Mouse (Mus musculus): ENCODE measurements around the gene Slc30a7.

Slc30a7 gene

DNA sequence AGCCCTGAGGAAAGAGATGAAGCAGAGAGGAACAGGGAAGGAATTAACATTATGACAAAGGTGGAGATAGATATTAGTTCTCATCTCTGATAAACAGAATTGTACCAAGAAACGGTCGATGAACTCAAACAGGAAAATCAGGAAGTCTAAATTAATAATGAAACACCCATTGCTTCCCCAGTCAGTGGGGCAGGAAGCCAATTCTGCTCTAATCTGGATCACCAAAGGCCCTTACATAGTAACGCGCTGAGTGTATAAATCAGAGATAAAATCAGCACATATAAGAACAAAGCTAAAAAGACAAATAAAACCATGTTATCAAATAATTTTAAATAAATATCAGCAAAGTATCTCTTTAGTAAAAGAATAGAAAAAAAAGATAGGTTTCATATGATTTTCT lies 15.1 kb downstream of the Slc30a7 start:
- no peak for DNase-seq (ENCODE audit: low spot score in 2 of 2)

DNA sequence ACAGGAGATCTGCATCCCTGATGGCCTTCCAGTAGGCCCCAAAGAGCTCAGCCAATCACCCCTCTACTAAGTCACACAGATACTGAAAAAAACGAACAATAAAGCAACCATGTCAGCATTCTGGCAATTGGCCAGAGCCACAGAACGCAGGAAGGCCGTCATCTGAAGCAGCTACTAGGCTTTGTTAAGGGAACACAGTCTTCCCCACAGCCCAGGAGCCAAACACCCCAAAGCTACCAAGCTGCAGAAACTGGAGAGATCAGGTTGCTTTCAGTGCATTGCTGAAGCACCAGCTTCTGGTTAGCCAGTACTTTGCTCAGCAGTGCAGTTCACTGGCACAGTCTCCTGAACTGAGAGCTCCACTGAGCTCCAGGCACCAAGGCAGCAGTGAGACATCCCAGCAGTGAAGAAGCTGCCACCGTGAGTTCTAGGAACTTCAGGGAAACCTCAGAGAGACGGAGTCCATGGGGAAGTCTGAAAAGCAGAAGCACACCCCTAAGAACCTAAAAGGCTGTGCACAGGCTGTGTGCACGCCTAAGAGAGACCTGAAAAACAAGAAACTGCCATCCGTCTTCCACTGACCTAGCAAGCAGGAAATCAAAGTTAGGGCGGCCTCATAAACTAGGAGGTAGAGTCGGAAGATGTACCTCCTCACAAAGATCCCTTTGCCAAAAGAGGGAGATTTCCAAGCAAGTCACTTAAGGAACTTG lies 21.9 kb downstream of the Slc30a7 start:
- no peak for DNase-seq (ENCODE audit: low spot score in 2 of 2)

DNA sequence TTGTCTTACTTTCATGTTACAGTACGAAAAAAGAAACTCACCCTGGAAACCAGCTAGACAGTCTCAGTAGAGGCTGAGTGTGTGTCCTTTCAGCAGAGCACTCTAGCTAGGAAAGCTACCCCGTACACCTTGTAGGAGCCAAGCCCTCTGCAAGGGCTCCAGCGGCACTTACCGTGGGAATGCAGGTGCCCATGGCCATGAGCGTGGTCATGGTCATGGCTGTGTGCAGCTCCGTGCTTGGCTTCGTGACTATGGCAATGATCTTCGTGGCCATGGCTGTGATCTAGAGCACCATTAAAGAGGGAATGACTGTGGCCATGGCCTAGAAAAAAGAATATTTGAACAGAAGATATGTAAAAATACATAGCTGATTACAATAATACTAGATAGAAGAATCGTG lies 22.6 kb downstream of the Slc30a7 start:
- DNase-seq (ENCODE audit: low spot score in 2 of 2): no peak

DNA sequence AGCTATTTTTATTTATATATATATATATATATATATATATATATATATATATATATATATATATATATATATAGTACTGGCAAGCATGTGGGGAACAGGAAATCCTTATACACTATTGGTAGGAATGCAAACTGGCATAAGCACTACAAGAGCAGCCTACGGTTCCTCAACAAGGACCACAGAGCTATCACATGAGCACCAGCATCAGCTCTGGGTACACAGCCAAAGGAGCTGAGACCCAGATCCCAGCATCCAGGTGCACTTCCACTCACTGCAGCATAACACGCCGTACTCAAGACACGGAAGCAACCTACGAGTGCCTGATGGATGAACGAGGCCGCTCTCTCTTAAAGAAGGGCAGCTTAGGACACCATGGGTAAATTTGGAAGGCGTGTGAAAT lies 24.0 kb downstream of the Slc30a7 start:
- DNase-seq (ENCODE audit: low spot score in 2 of 2): no peak

DNA sequence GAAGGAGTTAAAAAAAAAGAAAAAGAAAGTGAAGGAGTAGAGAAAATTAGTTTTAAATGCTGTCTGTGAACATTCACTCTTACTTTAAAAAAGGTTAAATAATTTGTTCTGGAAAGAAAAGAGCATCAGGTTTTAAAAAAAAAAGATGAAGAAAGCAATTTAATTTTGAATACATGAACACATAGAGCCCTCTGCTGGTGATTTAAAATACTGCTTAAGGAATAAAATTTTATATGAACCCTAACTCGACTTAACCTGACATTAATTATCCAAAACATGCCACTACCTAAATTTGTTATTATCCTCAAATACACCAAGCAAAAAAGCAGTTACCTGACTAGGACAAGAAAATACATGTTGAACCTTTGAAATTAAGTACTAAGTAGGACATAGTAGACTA lies 28.2 kb downstream of the Slc30a7 start:
- no peak for DNase-seq (ENCODE audit: low spot score in 2 of 2)

DNA sequence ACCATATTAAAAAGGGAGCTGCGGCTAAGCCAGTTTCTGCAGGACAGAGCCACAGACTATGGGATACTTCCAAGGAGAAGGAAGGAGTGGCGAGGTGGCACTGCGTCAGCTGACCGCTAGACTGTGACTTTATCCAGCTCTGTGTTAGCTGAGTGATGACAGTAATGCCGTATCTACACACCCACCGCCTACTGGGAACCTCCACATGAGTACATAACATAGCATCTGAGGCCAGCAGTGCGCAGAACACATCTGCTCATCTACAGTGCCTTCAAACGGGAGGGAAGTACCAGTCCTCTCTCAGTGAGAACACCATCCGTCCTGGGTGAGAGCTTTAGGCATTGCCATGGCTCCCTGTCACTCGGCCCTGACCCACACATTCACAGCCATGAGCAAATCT lies 32.2 kb downstream of the Slc30a7 start:
- no peak for DNase-seq (ENCODE audit: low spot score in 2 of 2)

DNA sequence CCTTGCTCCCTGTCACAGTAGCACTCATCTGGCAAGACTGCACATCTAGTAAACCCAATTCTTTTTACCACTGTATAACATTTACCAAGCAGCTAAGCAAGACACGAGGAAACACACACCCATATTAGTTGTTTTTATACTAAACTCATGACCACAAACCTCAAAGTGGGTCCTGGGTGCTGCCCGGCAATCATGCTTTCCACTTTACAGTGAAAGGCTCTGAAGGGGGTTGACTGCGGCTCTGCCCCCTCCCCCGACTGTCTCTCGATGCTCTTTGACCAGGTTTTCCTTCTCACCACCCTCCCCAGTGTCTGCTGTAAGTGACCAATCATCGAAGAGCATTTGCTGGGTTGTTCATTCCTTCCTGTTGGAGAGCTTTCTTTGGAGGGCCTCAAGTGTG lies 33.0 kb downstream of the Slc30a7 start:
- DNase-seq (ENCODE audit: low spot score in 2 of 2): peak; percentile 7 to 40

DNA sequence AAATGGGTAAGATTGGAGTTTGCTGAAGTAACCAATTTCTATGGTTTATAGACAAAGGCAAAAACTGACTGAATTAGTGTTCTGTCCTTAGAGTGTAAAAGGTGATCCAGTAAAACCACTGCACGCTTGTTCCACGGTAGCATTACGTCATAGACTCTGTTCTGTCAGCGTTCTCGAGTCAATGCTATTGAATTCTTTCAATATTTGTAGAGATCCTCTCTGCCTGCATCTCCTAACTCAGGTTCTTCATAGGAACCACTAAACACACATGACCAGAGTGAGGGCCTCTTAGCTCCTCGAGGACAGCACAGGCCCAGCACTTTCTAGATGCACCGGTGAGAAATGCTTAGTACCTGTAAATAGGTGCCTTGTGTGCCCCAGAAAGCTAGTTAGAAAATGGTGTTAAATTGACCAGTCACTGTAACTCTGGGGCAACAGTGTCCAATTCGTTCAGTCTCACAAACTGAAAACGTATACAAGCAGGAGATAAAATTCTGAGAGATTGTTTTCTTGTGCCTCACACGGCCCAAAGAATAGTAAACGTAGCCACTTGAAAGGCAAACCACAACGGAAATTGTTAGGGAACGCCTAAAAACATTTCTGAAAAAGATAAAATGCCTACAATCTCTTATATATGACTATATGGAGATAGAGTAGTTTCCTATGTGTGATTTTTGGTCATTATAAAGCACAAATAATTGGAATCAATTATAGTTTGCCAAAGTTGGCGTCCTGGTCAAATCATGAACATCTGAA lies 35.1 kb downstream of the Slc30a7 start:
- no peak for DNase-seq (ENCODE audit: low spot score in 2 of 2)

DNA sequence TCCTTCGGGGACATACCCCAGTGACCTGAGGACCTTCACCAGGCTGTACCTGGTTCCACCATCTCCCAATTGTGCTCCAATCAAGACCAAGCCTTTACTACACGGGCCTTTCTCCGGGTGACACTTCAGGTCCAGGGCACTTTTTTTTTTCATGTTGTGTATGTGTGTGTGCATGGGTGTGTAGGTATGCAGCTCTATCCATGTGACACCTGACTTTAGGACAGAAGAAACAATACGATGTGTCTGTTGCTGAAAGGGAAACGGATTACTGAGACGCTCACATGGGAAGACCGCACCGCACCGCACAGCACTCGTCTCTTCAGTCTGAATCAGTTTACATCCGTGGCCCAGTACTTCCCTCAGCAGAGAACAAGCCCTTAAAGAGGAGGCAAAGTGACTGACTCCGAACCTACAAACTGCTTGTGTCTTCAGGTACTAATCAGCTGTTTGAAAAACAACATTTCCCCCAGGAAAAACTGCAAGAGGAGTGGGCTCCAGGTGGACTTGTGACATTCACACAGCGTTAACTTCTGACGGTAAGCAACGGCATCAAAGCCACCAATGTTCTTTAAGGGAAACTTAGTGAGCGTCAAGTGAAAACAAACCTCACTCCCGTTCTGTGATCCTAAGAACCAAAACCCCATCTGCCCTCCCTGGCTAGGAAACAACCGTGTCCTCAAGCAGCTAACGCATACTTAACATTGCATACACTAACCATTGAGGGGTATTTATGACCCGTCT lies 36.0 kb downstream of the Slc30a7 start:
- DNase-seq (ENCODE audit: low spot score in 2 of 2): no peak

DNA sequence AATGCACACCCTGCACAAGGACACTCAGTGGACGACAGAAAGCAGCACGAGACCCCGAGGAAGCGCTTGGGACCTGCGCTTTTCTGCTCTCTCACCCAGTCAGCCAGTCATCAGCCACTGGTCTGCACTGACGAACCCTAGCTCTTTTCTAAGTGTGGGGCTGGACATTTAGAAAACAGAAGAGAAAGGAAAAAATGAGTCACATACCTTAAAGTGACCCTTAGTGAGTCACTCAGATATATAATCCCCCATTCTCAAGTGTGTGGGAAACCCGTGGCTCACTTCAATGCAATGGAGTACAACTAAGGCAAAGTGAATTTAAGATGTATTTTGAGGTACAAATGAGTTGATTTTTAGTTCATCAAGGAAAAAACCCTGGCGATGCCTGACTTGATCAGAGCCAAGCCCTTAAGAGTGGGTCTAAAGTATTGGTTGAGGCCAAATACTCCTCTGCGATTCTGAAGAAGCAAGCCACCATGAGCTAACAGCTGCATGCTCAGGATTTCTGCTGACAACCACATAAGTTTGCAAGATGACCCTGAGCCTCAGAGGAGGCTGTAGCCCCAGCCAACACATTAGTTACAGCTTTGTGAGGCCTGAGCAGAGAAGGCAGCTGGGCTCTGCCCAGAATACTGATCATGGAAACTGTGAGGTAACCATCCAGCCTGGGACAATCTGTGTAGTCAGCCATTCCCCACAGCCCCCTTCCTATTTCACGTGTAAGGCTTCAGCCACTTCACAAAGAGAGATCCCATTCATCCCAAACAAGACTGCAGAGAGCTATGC lies 38.3 kb downstream of the Slc30a7 start:
- DNase-seq (ENCODE audit: low spot score in 2 of 2): no peak

DNA sequence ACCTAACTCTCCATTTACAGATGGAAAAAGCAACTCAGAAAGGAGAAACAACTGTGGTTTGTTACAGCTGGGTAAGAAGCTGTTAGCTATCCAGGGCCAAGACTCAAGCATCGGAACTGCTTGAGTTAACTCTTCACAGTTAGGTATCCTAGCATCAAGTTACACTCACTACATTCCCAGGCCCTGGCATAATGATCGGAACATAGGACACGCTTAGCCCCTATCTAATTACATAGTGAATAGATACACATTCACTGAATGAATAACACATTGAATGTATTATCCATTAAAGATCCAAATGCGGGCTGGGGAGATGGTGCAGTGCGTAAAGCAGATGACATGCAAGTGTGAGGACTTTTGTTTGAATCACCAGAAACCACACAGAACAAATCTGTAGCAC lies 43.1 kb downstream of the Slc30a7 start:
- DNase-seq (ENCODE audit: low spot score in 2 of 2): no peak

DNA sequence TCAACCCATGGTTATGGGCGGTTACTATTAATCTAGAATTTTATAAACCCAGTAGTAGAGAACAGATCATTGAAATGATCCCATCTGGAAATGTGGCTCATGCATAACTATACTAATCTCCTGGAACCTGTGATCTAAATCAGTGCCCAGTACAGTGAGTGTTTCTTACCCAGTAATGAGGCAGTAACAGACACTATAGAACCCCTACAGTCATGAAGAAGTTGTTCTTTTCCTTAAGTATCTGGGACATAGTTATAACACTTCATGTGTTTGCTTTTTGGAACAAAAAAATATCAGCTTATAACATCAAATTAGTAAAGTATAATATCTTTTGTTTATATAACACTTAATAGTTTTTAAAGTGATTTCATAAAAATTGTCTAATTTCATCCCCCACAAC lies 43.6 kb downstream of the Slc30a7 start:
- no peak for DNase-seq (ENCODE audit: low spot score in 2 of 2)

DNA sequence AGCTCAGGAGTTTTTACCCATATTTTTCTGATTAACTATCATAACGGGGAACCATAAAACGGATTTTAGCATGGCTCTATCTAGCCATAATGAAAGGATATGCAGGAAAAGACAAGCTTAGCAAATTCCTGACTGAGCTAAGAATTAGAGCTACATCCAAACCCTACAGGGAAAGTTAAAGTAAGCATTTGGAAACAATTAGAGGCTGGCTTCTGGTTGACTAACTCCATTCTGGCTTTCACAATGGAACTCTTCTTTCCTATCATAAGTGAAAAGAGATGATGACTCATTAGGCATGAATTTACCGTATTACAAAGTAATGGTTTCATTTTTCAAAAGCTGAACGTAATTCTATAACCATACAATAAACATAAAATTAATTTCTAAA lies 45.2 kb downstream of the Slc30a7 start:
- no peak for DNase-seq (ENCODE audit: low spot score in 2 of 2)

DNA sequence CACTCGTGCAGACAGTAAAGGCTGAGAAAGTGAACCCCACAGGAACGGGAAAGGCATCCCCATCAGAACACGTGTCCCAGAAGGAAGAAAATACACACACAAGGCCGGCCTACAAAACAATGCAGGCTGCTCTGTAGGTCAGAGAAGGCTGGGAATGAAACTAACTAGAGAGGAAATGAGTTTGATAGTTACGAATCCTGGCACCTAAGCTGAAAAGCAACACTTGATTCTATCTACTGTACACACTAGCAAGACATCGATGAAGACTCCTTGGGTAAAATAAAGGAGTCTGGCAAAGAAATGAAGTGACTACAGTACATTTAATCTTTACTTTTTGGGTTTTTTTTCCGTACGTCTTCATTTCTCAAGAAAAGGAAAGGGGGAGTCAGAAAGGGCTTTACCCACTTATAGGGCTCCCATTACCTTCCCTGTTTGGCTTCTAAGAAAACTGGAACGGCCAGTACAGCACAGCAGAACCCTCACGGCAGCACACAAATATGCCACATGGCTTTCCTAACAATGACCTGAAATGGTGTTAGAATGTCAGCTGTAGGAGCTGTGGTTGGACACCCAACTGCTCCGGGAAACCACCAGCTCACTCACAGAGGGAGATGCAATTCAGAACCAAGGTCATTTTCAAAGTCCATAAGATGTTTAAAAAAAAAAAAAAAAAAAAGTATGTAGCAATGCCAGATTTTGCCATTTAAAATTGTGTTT lies 45.7 kb downstream of the Slc30a7 start:
- no peak for DNase-seq (ENCODE audit: low spot score in 2 of 2)

DNA sequence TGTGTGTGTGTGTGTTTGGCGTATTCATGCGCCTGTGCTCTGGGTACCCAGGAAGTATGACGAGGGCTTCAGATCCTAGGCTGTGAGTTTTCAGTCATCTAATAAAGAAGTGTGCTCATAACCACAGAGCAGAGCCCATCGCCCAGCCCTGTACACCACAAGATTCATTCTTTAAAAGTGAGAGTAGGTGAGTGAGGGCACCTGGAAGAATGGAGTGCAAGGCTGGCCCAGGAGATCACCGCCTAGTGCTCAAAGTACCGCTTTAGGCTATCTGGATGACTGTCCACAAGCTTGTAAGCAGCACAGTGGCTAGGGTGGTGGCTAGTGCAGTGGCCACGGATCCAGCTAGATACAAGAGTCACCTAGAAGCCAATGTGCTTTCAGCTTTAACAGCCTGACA lies 50.0 kb downstream of the Slc30a7 start:
- DNase-seq (ENCODE audit: low spot score in 2 of 2): no peak

DNA sequence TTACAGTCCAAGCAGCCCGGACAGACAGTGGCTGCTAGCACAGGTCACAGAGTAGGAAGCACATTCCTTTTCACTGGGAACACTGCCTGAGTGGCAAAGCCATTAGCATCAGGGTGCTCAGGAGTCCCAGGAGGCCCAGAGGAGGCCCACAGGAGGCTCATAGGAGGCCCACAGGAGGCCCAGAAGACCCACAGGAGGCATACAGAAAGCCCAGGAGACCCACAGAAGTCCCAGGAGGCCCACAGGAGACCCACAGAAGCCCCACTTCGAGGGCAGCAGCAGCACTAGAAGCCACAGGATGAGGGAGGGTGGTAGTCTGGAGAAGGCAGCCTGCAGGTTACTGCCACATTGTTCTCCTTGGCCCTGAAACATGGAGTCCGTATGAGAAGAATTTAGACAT lies 54.1 kb downstream of the Slc30a7 start:
- DNase-seq (ENCODE audit: low spot score in 2 of 2): no peak

DNA sequence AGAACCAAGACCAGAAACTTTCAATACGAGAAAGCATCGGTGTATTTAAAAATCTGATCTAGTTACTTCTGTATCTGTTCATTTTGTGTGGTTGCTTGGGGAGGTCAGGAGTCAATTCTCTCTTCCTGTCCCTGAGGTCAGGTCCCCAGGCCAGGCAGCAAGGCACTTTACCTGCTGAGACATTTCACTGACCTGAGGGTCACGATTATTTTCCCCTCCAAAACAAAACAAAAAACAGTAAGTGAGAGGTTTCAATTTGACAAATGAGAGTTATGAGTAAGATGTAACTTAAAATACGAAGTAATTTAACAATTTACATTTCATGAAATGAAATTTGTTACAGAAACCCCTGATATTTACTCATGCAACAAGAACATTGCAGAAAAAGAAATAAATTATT lies 54.9 kb downstream of the Slc30a7 start:
- no peak for DNase-seq (ENCODE audit: low spot score in 2 of 2)

DNA sequence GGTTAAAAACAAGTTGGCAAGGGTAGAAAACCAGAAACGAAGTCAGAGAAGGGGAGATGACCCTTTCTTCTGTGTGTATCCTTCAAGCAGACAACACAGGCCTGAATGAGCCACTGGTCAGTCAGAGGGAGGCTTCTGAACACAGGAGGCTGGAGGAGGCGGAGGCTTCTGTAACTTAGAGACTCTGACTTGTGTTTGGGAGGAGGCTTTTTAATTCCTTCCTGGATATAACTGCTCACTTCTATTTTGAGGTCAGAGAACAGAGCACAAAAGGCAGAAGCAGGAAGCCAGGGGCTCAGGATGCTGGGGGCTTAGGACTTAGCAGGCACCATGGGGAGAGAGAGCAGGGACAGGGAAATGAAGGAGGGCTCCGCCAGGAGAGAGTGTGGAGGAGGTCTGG lies 56.0 kb downstream of the Slc30a7 start:
- no peak for DNase-seq (ENCODE audit: low spot score in 2 of 2)

DNA sequence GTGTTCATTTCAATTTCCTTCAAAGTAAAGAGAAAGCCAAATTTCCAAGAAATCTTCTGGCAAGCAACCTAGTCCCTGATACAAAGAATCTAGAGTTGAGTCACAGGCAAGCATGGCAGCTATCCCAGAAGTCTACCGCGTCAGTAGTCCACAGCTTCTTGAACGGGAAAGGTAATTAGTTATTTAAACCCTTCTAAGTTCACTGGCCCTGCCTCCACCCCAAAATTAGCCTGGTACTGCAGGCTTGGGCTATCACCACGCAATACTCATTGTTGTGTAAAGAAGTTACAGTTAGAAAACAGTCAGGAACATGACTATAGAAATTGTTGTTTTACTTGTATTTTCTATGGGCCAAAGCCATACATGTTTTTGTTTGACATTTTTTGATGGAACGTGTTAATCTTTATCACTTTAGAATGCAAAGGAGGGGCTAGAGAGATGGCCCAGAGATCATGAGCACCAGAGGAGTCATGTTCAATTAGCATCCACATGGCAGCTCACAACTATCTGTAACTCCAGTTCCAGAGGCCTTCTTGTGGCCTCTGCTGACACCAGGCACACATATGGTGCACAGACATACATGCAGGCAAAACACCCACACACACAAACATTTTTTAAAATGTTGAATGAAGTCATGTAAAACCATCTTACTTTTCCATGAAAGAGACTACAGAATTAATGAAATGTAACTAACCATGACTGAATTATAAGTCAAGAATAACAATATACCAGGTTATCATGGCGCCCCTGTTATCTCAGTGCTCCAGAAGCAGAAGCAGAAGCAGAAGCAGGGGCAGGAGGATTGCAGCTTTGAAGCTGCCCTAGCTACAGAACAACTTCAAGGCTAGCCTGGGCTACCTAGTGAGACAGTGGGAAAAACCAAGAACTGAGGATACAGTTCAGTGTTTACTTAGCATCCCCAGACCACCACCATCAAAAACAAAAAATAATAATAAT lies 57.0 kb downstream of the Slc30a7 start:
- DNase-seq (ENCODE audit: low spot score in 2 of 2): no peak

DNA sequence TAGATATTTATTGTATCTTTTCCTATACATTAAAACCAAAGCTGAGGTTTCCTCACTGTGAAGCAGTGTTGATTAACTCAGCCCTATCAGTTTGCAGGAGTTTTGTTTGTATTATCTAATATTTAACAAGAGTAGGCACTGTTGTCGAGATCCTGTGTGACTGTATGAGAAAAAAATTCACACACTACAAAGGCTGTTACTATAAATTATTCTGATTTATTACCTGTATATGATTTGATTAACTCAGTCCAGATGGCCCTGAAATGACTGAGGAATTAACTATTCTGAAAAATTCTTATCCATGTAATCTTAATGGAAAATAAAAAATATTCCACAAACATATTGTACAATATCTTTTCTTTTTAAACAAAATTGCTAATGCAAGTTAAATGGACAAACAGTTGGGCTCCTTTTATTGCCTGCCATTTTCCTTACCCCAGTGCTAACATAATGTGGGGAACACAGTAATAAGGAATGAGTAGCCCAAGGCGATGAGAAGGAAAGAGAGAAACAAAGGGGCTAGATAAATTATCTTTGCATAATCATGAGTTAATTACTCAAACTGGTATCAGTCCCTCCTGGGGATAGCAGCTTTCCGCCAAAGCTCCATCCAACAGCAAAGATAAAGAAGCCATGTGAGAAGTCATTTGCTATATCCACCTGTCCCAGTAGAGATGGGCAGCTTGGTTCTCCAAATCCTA lies 57.8 kb downstream of the Slc30a7 start:
- no peak for DNase-seq (ENCODE audit: low spot score in 2 of 2)

Measured in natural killer cell, adult 2 months (primary cell).